Mouse (Mus musculus) liver, adult 2 months (tissue): ENCODE measurements around the gene Babam2. TPM values are rescaled to one million over a fixed set of nuclear protein-coding genes. Genes with fewer than 3 reads are reported as not detected.
A peak's percentile ranks its signal among the peaks of the same experiment; 100 is the strongest.

Source experiments
- DNase-seq: peaks from one replicate; pipeline ENCODE4 v3.0.0-alpha.2; 2011; ENCODE audit warnings: low read depth, low spot score; ENCODE audit errors: extremely low read depth
- H3K27ac ChIP-seq: fragments of 200-500 bp; replicated peaks from 2 replicates; pipeline ENCODE4 v1.5.1; 2012; ENCODE audit warnings: low read depth, mild to moderate bottlenecking, control low read depth, inconsistent platforms, low read length; ENCODE audit not compliant: insufficient read depth
- H3K27me3 ChIP-seq: fragments of 200-500 bp; 2 replicates; pipeline ENCODE4 v1.6.1; 2012; ENCODE audit warnings: mild to moderate bottlenecking, moderate library complexity, low read length, inconsistent platforms; ENCODE audit not compliant: control insufficient read depth, insufficient read depth
- H3K36me3 ChIP-seq: fragments of 200-500 bp; 2 replicates; pipeline ENCODE4 v1.6.1; 2012; ENCODE audit warnings: low read length, inconsistent platforms; ENCODE audit not compliant: control insufficient read depth, insufficient read depth
- H3K4me1 ChIP-seq: fragments of 200-500 bp; 2 replicates; pipeline ENCODE4 v1.6.1; 2011; ENCODE audit warnings: low read length; ENCODE audit not compliant: control insufficient read depth, insufficient read depth
- H3K4me3 ChIP-seq: fragments of 200-500 bp; 2 replicates; pipeline ENCODE4 v1.5.1; 2011; ENCODE audit warnings: low read depth, mild to moderate bottlenecking, control low read depth, low read length, moderate library complexity; ENCODE audit not compliant: insufficient read depth
- H3K79me2 ChIP-seq: fragments of 200-500 bp; 2 replicates; pipeline ENCODE4 v1.6.1; 2012; ENCODE audit warnings: inconsistent platforms, mild to moderate bottlenecking, low read length, moderate library complexity; ENCODE audit not compliant: control insufficient read depth, insufficient read depth
- H3K9ac ChIP-seq: fragments of 200-500 bp; 2 replicates; pipeline ENCODE4 v1.6.1; 2012; ENCODE audit warnings: low read depth, mild to moderate bottlenecking, control low read depth, inconsistent platforms, low read length
- CTCF ChIP-seq: fragments of 200-500 bp; IDR thresholded peaks from 2 replicates; pipeline ENCODE4 v1.5.1; 2011; ENCODE audit warnings: low read depth, low read length, control low read depth
- POLR2A ChIP-seq: fragments of 200-500 bp; IDR thresholded peaks from 2 replicates; pipeline ENCODE4 v1.6.1; 2011; ENCODE audit warnings: low read length, control low read depth; ENCODE audit not compliant: insufficient read depth; ENCODE audit errors: extremely low read depth
- WGBS: fragments of 180-500 bp; shearing (Covaris S2); methylation state at CpG from one replicate; pipeline ENCODE4 v1.1.7; 2018; 5-methylcytosine and 5-hydroxymethylcytosine counted together
- polyA plus RNA-seq: library from polyadenylated mRNA; depleted of rRNA; stranded (reverse); fragments of >200 nt; gene quantifications from 2 replicates; pipeline ENCODE4 v1.2.3, GENCODE M21; 2012
- total RNA-seq: library from RNA; depleted of rRNA; stranded (reverse); fragments of >200 nt; gene quantifications from 2 replicates; pipeline ENCODE4 v1.2.3, GENCODE M21; 2014

Babam2 gene
- total and polyA plus RNA-seq, 2 experiments: 18.9 to 20.1 TPM

DNA sequence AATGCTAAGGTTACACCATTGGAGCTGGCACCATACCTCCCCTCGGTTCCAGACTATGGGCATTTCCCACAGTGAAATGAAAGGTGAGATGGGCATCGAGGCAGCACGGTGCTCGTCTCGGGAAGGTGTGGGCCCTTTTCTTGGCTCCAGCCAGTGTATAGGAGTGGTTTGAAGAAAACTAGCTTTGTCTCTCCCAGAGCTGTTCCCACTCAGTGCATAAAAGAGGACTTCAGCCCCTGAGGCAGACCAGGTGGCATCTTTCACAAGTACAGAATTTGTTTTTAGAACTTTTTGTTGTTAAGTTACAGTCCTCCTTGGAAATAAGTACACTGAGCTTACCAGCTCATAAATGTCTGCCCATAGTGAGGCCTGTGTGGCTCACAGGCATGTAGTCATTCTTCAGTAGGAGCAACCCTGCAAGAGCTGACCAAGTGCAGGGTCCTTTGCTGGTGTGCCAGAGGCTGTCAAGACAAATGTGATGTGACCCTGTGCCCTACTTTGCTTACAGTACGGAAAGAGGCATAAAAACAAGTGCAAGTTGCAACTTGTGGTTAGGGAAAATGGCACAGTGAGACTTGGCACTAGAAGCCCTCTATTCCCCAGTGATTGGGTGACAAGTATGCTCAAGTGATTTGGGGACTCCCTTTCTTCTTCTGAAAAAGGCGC, 208.9 kb downstream of the Babam2 start:
- TF ChIP-seq POLR2A: no peak
- TF ChIP-seq CTCF: no peak
- no peak for DNase-seq
- no peaks in the 10 kb centered on the region for H3K36me3 ChIP-seq
- H3K9ac ChIP-seq: no peak overlapping the region
- no peak overlapping the region for H3K4me3 ChIP-seq
- H3K79me2 ChIP-seq: no peaks in the 10 kb centered on the region
- H3K27ac ChIP-seq: no peak overlapping the region
- H3K27me3 ChIP-seq: no peaks in the 10 kb centered on the region
- 98% methylated on average over 7 of the region's 7 CpGs for WGBS
- no peaks in the 10 kb centered on the region; the same call in 1 of the 2 replicates for H3K4me1 ChIP-seq

DNA sequence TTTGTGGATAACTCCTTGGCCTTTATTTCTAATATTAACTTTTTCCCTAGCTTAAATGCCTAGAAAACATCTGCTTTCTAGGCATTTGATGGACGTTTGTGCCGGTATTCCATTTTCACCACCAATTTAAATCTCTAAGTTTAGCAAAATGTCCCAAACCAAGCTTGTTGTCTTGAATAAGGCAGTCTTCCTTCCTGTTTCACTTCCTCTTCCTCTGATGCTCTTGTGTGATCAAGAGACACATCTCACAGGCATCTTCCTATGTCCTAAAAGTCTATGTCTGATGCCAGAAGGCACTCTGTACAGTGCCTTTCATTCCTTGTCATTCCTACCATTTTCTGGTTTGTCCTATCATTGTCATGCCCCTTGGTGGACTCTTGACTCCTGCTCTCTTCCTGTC, 210.5 kb downstream of the Babam2 start:
- no peak for TF ChIP-seq CTCF
- H3K9ac ChIP-seq: no peak overlapping the region
- H3K79me2 ChIP-seq: no peaks in the 10 kb centered on the region
- 69% methylated on average over 2 of the region's 2 CpGs for WGBS
- H3K4me3 ChIP-seq: no peak overlapping the region
- DNase-seq: peak; percentile 39
- no peaks in the 10 kb centered on the region for H3K27me3 ChIP-seq
- no peaks in the 10 kb centered on the region for H3K36me3 ChIP-seq
- no peaks in the 10 kb centered on the region; the same call in 1 of the 2 replicates for H3K4me1 ChIP-seq
- H3K27ac ChIP-seq: no peak overlapping the region

DNA sequence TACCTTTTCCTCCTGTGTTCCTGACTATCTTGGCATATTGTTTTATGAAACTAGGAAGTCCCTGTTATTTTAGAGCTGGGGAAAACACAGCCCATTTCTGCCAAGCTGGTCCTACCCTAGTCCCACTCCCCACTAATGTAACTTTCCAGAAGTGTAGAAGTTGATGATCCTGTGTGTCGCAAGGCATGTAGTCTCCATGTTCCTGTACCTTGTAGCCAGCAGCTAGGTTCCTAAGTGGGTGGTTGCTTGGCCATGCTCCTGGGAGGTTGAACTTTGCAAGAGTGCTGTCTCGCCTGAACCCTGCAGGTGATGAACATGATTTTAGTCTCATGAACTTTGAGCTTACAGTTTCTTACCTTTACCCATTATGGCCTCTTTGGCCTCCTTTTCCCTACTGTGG, 211.3 kb downstream of the Babam2 start:
- WGBS: 82% methylated on average over 2 of the region's 2 CpGs
- DNase-seq: no peak
- no peaks in the 10 kb centered on the region for H3K36me3 ChIP-seq
- H3K4me1 ChIP-seq: no peaks in the 10 kb centered on the region; the same call in 1 of the 2 replicates
- no peak overlapping the region for H3K9ac ChIP-seq
- no peak overlapping the region for H3K4me3 ChIP-seq
- H3K27ac ChIP-seq: no peak overlapping the region
- no peaks in the 10 kb centered on the region for H3K79me2 ChIP-seq
- H3K27me3 ChIP-seq: no peaks in the 10 kb centered on the region
- TF ChIP-seq POLR2A: no peak

DNA sequence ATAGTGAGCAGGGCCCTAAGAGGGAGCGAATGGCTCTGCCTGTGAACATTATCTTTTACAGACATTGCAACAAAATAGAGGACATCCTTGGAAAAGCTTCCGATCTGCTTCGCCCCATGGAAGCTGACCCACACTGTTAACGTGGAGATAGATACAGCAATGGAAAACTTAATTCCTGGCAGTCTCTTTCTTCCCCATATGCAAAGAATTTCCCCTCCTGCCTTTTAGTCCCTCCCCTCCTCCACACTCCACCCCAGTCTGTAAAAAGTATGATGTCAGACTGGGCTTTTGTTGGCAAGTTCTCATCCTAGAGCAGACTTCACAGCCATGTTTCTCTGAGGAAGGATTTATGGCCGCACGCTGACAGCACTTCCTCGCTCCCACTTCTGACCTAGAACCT, 218.8 kb downstream of the Babam2 start:
- 95% methylated on average over 7 of the region's 7 CpGs for WGBS

GRCm38 (mm10) chr5:31918566-31918965, 221.1 kb downstream of the Babam2 start:
- 94% methylated on average over 4 of the region's 4 CpGs for WGBS
- TF ChIP-seq CTCF: no peak
- no peak for TF ChIP-seq POLR2A
- H3K79me2 ChIP-seq: no peaks in the 10 kb centered on the region
- H3K27ac ChIP-seq: no peak overlapping the region
- no peaks in the 10 kb centered on the region for H3K27me3 ChIP-seq
- H3K4me1 ChIP-seq: peaks cover 2% of the 10 kb centered on the region; the same call in 1 of the 2 replicates
- no peak overlapping the region for H3K4me3 ChIP-seq
- DNase-seq: no peak
- no peaks in the 10 kb centered on the region; the same call in 1 of the 2 replicates for H3K36me3 ChIP-seq
- H3K9ac ChIP-seq: no peak overlapping the region

More for the DNA sequence above, 218.8 kb downstream of the Babam2 start:
- Histone ChIP-seq H3K4me1 (no peaks in the 10 kb centered on the region; the same call in 1 of the 2 replicates), H3K4me3 (no peak overlapping the region), H3K27ac (no peak overlapping the region), H3K36me3 (no peaks in the 10 kb centered on the region; the same call in 1 of the 2 replicates), H3K27me3 (no peaks in the 10 kb centered on the region), H3K9ac (no peak overlapping the region), H3K79me2 (no peaks in the 10 kb centered on the region)
- TF ChIP-seq POLR2A (no peak), CTCF (no peak)
- no peak for DNase-seq

- H3K4me1 ChIP-seq: peaks cover 2% of the 10 kb centered on the region; the same call in 1 of the 2 replicates
- no peaks in the 10 kb centered on the region; the same call in 1 of the 2 replicates for H3K36me3 ChIP-seq
- DNase-seq: no peak
- TF ChIP-seq CTCF: no peak
- no peak for TF ChIP-seq POLR2A
- H3K27me3 ChIP-seq: no peaks in the 10 kb centered on the region
- no peaks in the 10 kb centered on the region for H3K79me2 ChIP-seq
- no peak overlapping the region for H3K9ac ChIP-seq
- no peak overlapping the region for H3K27ac ChIP-seq
- no peak overlapping the region for H3K4me3 ChIP-seq
These were observed 222.6 kb downstream of the Babam2 start for GRCm38 (mm10) chr5:31920129-31920528.
